In genomic region chr12:71136974-71137491, GRCm38 (mm10) we compare ENCODE assay signal across 8 mouse cellular contexts. TPM values are rescaled to one million over a fixed set of nuclear protein-coding genes. Genes with fewer than 3 reads are reported as not detected.
DNase-seq lines count a peak whose midpoint lies in the region; ATAC-seq lines count a peak whose summit lies in the region.

No protein-coding gene starts in this region.

- peak; percentile 83 for ATAC-seq in hindbrain, embryonic 15.5 days (ENCODE audit: low FRiP score, low read depth)

- H3K4me3 ChIP-seq in hindbrain, embryonic 15.5 days, result peak overlapping the region; percentile 99
- peak overlapping the region; percentile 87 for H3K4me3 ChIP-seq in macrophage (ENCODE audit: inconsistent target)

- WGBS in hindbrain, embryonic 15.5 days, result under 1% methylated on average over 30 of the region's 30 CpGs
- under 1% methylated on average over 29 of the region's 30 CpGs for WGBS in macrophage (ENCODE audit: missing documents)

- peaks cover 42% of the 10 kb centered on the region for H3K79me2 ChIP-seq in macrophage (ENCODE audit: inconsistent target)

- peaks cover 20% of the 10 kb centered on the region for H3K36me3 ChIP-seq in hindbrain, embryonic 15.5 days
- peaks cover 28% of the 10 kb centered on the region for H3K36me3 ChIP-seq in macrophage (ENCODE audit: inconsistent target)

- H3K4me2 ChIP-seq in hindbrain, embryonic 15.5 days, result peak overlapping the region; percentile 91

- DNase-seq in T-cell, adult 2 months (ENCODE audit: low spot score), result peak; percentile 78
- peak; percentile 74 to 82 for DNase-seq in cerebellum, postnatal 36 days
- peak; percentile 71 to 74 for DNase-seq in frontal cortex, postnatal 36 days (ENCODE audit: low spot score in 2 of 2)
- DNase-seq in left cerebral cortex, adult 11 months (ENCODE audit: low spot score), result peak; percentile 58
- peak; percentile 77 to 79 for DNase-seq in right cerebral cortex, adult 2 months (ENCODE audit: low spot score in 2 of 2)
- peak; percentile 87 for DNase-seq in urinary bladder, postnatal 14 days (ENCODE audit: low spot score)

- H3K27me3 ChIP-seq in hindbrain, embryonic 15.5 days, result no peaks in the 10 kb centered on the region

- peak overlapping the region; percentile 77 for H3K27ac ChIP-seq in hindbrain, embryonic 15.5 days (replicated peaks)
- peak overlapping the region; percentile 93 for H3K27ac ChIP-seq in macrophage

- peaks cover 43% of the 10 kb centered on the region for H3K4me1 ChIP-seq in hindbrain, embryonic 15.5 days (replicated peaks)

- H3K9ac ChIP-seq in hindbrain, embryonic 15.5 days, result peak overlapping the region; percentile 84

- H3K9me3 ChIP-seq in hindbrain, embryonic 15.5 days, result no peaks in the 10 kb centered on the region

RNA-seq across cellular contexts. Expression of gene 2700049A03Rik, which starts 0.4 kb away (rescaled TPM):
- 10.6 and 12.1 TPM in 2 replicates for polyA plus RNA-seq in hindbrain, embryonic 15.5 days (2015; fragmentation: Nextera tagmentation; extraction: Ambion mirVana)
- 10 to 100 TPM in 18 of 26 experiments, 1 to 10 TPM in 8; 3.2 to 32.9 (median 15.5) TPM for total RNA-seq in macrophage (2018; cell fraction: chromatin; rRNA removed)
- 1 to 10 TPM; 1.4 to 5.4 (median 3.0) TPM for total RNA-seq in macrophage (2018; cell fraction: cytosol; rRNA removed)
- 10 to 100 TPM in 8 of 26 experiments, 1 to 10 TPM in 18; 1.9 to 20.1 (median 6.6) TPM for total RNA-seq in macrophage (2018; cell fraction: nucleus; rRNA removed)
- polyA plus RNA-seq in macrophage (2018), result 2.9 to 3.8 TPM (median 3.0 TPM) in 3 replicates

RNA-seq across cellular contexts. Expression of gene Timm9, which starts 0.5 kb away (rescaled TPM):
- polyA plus RNA-seq in hindbrain, embryonic 15.5 days (2015; fragmentation: Nextera tagmentation; extraction: Ambion mirVana), result 107 and 114 TPM in 2 replicates
- 10 to 100 TPM in 24 of 26 experiments, 1 to 10 TPM in 2; 5.0 to 63.1 (median 24.0) TPM for total RNA-seq in macrophage (2018; cell fraction: chromatin; rRNA removed)
- 10 to 100 TPM in 20 of 26 experiments, 1 to 10 TPM in 6; 5.1 to 19.3 (median 12.3) TPM for total RNA-seq in macrophage (2018; cell fraction: cytosol; rRNA removed)
- 10 to 100 TPM in 24 of 26 experiments, 1 to 10 TPM in 2; 8.4 to 72.5 (median 20.2) TPM for total RNA-seq in macrophage (2018; cell fraction: nucleus; rRNA removed)
- polyA plus RNA-seq in macrophage (2018), result 9.7 to 30.7 TPM (median 14.3 TPM) in 3 replicates

RNA-seq across cellular contexts. Expression of gene Tomm20l, which starts 25.8 kb away (rescaled TPM):
- polyA plus RNA-seq in hindbrain, embryonic 15.5 days (2015; fragmentation: Nextera tagmentation; extraction: Ambion mirVana), result not detected in 2 replicates
- not detected for total RNA-seq in macrophage (2018; cell fraction: chromatin; rRNA removed)
- total RNA-seq in macrophage (2018; cell fraction: cytosol; rRNA removed), result not detected
- not detected for total RNA-seq in macrophage (2018; cell fraction: nucleus; rRNA removed)
- not detected in 3 replicates for polyA plus RNA-seq in macrophage (2018)

Comparison
In these comparisons a context has a peak if more than half of its experiments do, and no peak if none do; other contexts are left out.
1. Peak in every context shown above with its lines: DNase-seq, ATAC-seq, H3K4me3 ChIP-seq and H3K27ac ChIP-seq.